Mouse (Mus musculus): ENCODE results near the gene Tcf15. TPM values are rescaled to one million over a fixed set of nuclear protein-coding genes. Genes with fewer than 3 reads are reported as not detected.

Gene Tcf15
- polyA plus RNA-seq, 1 experiment from 2014 or later = 11.9 TPM

GRCm38 (mm10) chr2:152128597-152128996 lies 14.8 kb upstream of the Tcf15 start:
- H3K4me1 ChIP-seq (replicated peaks) = peaks cover 19% of the 10 kb centered on the region
- ATAC-seq (ENCODE audit: insufficient number of reproducible peaks, insufficient read depth, low FRiP score, low TSS enrichment, low read depth) = no peak
- whole genome bisulfite sequencing = 73% methylated on average over 2 of the region's 2 CpGs
- H3K9ac ChIP-seq (replicated peaks) = no peak overlapping the region
- no peaks in the 10 kb centered on the region for H3K27me3 ChIP-seq
- no peak overlapping the region for H3K27ac ChIP-seq
- no peak overlapping the region for H3K4me3 ChIP-seq (replicated peaks)
- no peak overlapping the region for H3K4me2 ChIP-seq
- 0 out of 2 replicates have a peak, but pooled peaks cover 3% of the 10 kb centered on the region for H3K9me3 ChIP-seq
- H3K36me3 ChIP-seq = no peaks in the 10 kb centered on the region

GRCm38 (mm10) chr2:152129778-152130177 lies 13.6 kb upstream of the Tcf15 start:
- no peak overlapping the region for H3K27ac ChIP-seq
- H3K9me3 ChIP-seq = 0 out of 2 replicates have a peak, but pooled peaks cover 3% of the 10 kb centered on the region
- ATAC-seq (ENCODE audit: insufficient number of reproducible peaks, insufficient read depth, low FRiP score, low TSS enrichment, low read depth) = no peak
- no peak overlapping the region for H3K4me2 ChIP-seq
- WGBS = 69% methylated on average over 3 of the region's 3 CpGs
- no peaks in the 10 kb centered on the region for H3K27me3 ChIP-seq
- no peak overlapping the region for H3K9ac ChIP-seq (replicated peaks)
- H3K4me3 ChIP-seq (replicated peaks) = no peak overlapping the region
- H3K36me3 ChIP-seq = no peaks in the 10 kb centered on the region
- peaks cover 19% of the 10 kb centered on the region for H3K4me1 ChIP-seq (replicated peaks)

GRCm38 (mm10) chr2:152132016-152132415 lies 11.3 kb upstream of the Tcf15 start:
- 18% methylated on average over 9 of the region's 9 CpGs for WGBS
- Histone ChIP-seq H3K27ac (0 out of 2 replicates have a peak overlapping the region, but pooled peaks have one; percentile 7), H3K4me1 (replicated peaks) (peaks cover 19% of the 10 kb centered on the region), H3K9ac (replicated peaks) (no peak overlapping the region), H3K4me2 (peak overlapping the region; percentile 7; the same call in 1 of the 2 replicates), H3K9me3 (0 out of 2 replicates have a peak, but pooled peaks cover 3% of the 10 kb centered on the region), H3K27me3 (no peaks in the 10 kb centered on the region), H3K36me3 (no peaks in the 10 kb centered on the region), H3K4me3 (replicated peaks) (no peak overlapping the region)
- ATAC-seq (ENCODE audit: insufficient number of reproducible peaks, insufficient read depth, low FRiP score, low TSS enrichment, low read depth) = no peak

GRCm38 (mm10) chr2:152132691-152133090 lies 10.7 kb upstream of the Tcf15 start:
- no peak for ATAC-seq (ENCODE audit: insufficient number of reproducible peaks, insufficient read depth, low FRiP score, low TSS enrichment, low read depth)
- H3K9me3 ChIP-seq = 0 out of 2 replicates have a peak, but pooled peaks cover 3% of the 10 kb centered on the region
- no peak overlapping the region for H3K9ac ChIP-seq (replicated peaks)
- WGBS = 67% methylated on average over 8 of the region's 8 CpGs
- 0 out of 2 replicates have a peak overlapping the region, but pooled peaks have one; percentile 7 for H3K27ac ChIP-seq
- no peak overlapping the region for H3K4me2 ChIP-seq
- no peaks in the 10 kb centered on the region; the same call in 1 of the 2 replicates for H3K27me3 ChIP-seq
- H3K4me1 ChIP-seq (replicated peaks) = peaks cover 19% of the 10 kb centered on the region
- no peaks in the 10 kb centered on the region for H3K36me3 ChIP-seq
- H3K4me3 ChIP-seq (replicated peaks) = no peak overlapping the region

- H3K27me3 ChIP-seq = peaks cover 39% of the 10 kb centered on the region
- peaks cover 36% of the 10 kb centered on the region for H3K4me1 ChIP-seq (replicated peaks)
- WGBS = 72% methylated on average over 10 of the region's 10 CpGs
- H3K27ac ChIP-seq = no peak overlapping the region
- H3K36me3 ChIP-seq = no peaks in the 10 kb centered on the region
- no peak overlapping the region for H3K9ac ChIP-seq (replicated peaks)
- no peaks in the 10 kb centered on the region for H3K9me3 ChIP-seq
- ATAC-seq (ENCODE audit: insufficient number of reproducible peaks, insufficient read depth, low FRiP score, low TSS enrichment, low read depth) = no peak
- no peak overlapping the region for H3K4me3 ChIP-seq (replicated peaks)
- no peak overlapping the region for H3K4me2 ChIP-seq
These were observed 4.0 kb upstream of the Tcf15 start for GRCm38 (mm10) chr2:152139191-152139987.

GRCm38 (mm10) chr2:152140941-152141340 lies 2.4 kb upstream of the Tcf15 start:
- 44% methylated on average over 11 of the region's 11 CpGs for WGBS
- Histone ChIP-seq H3K4me3 (replicated peaks) (no peak overlapping the region), H3K4me1 (replicated peaks) (peaks cover 39% of the 10 kb centered on the region), H3K36me3 (no peaks in the 10 kb centered on the region), H3K27me3 (peaks cover 55% of the 10 kb centered on the region), H3K27ac (no peak overlapping the region), H3K9ac (replicated peaks) (no peak overlapping the region), H3K9me3 (no peaks in the 10 kb centered on the region), H3K4me2 (peak overlapping the region; percentile 91; the same call in 1 of the 2 replicates)
- no peak for ATAC-seq (ENCODE audit: insufficient number of reproducible peaks, insufficient read depth, low FRiP score, low TSS enrichment, low read depth)

GRCm38 (mm10) chr2:152141491-152141890 lies 1.9 kb upstream of the Tcf15 start:
- peak overlapping the region; percentile 75 for H3K27ac ChIP-seq
- no peaks in the 10 kb centered on the region for H3K9me3 ChIP-seq
- peaks cover 60% of the 10 kb centered on the region for H3K27me3 ChIP-seq
- H3K4me1 ChIP-seq (replicated peaks) = peaks cover 39% of the 10 kb centered on the region
- ATAC-seq (ENCODE audit: insufficient number of reproducible peaks, insufficient read depth, low FRiP score, low TSS enrichment, low read depth) = no peak
- no peaks in the 10 kb centered on the region for H3K36me3 ChIP-seq
- H3K4me2 ChIP-seq = peak overlapping the region; percentile 91
- 0 out of 2 replicates have a peak overlapping the region, but pooled peaks have one; percentile 50 for H3K9ac ChIP-seq (replicated peaks)
- peak overlapping the region; percentile 54 for H3K4me3 ChIP-seq (replicated peaks)
- 57% methylated on average over 1 of the region's 1 CpGs for WGBS

GRCm38 (mm10) chr2:152142046-152142445 lies 1.3 kb upstream of the Tcf15 start:
- peaks cover 39% of the 10 kb centered on the region for H3K4me1 ChIP-seq (replicated peaks)
- no peaks in the 10 kb centered on the region for H3K36me3 ChIP-seq
- peak overlapping the region; percentile 75 for H3K27ac ChIP-seq
- H3K9ac ChIP-seq (replicated peaks) = peak overlapping the region; percentile 50; the same call in 1 of the 2 replicates
- peak; percentile 72 for ATAC-seq (ENCODE audit: insufficient number of reproducible peaks, insufficient read depth, low FRiP score, low TSS enrichment, low read depth)
- peak overlapping the region; percentile 54 for H3K4me3 ChIP-seq (replicated peaks)
- peak overlapping the region; percentile 91 for H3K4me2 ChIP-seq
- no peaks in the 10 kb centered on the region for H3K9me3 ChIP-seq
- H3K27me3 ChIP-seq = peaks cover 66% of the 10 kb centered on the region
- 0% methylated on average over 13 of the region's 13 CpGs for WGBS

GRCm38 (mm10) chr2:152142571-152142970 lies 790 bp upstream of the Tcf15 start:
- Histone ChIP-seq H3K27me3 (peaks cover 71% of the 10 kb centered on the region), H3K27ac (peak overlapping the region; percentile 75), H3K36me3 (no peaks in the 10 kb centered on the region), H3K9me3 (no peaks in the 10 kb centered on the region), H3K4me2 (peak overlapping the region; percentile 91), H3K4me3 (replicated peaks) (peak overlapping the region; percentile 54), H3K9ac (replicated peaks) (no peak overlapping the region), H3K4me1 (replicated peaks) (peaks cover 39% of the 10 kb centered on the region)
- WGBS = 4% methylated on average over 11 of the region's 11 CpGs
- no peak for ATAC-seq (ENCODE audit: insufficient number of reproducible peaks, insufficient read depth, low FRiP score, low TSS enrichment, low read depth)

GRCm38 (mm10) chr2:152144158-152144450 lies 743 bp downstream of the Tcf15 start:
- WGBS = 15% methylated on average over 9 of the region's 9 CpGs
- peaks cover 80% of the 10 kb centered on the region for H3K27me3 ChIP-seq
- no peak overlapping the region for H3K27ac ChIP-seq
- H3K9me3 ChIP-seq = no peaks in the 10 kb centered on the region
- peak overlapping the region; percentile 62 for H3K9ac ChIP-seq (replicated peaks)
- H3K4me2 ChIP-seq = peak overlapping the region; percentile 91
- H3K4me1 ChIP-seq (replicated peaks) = peaks cover 39% of the 10 kb centered on the region
- H3K4me3 ChIP-seq (replicated peaks) = peak overlapping the region; percentile 54
- no peaks in the 10 kb centered on the region for H3K36me3 ChIP-seq
- ATAC-seq (ENCODE audit: insufficient number of reproducible peaks, insufficient read depth, low FRiP score, low TSS enrichment, low read depth) = no peak

- H3K27me3 ChIP-seq = peaks cover 80% of the 10 kb centered on the region
- no peaks in the 10 kb centered on the region for H3K9me3 ChIP-seq
- WGBS = 62% methylated on average over 5 of the region's 5 CpGs
- peaks cover 39% of the 10 kb centered on the region for H3K4me1 ChIP-seq (replicated peaks)
- no peaks in the 10 kb centered on the region for H3K36me3 ChIP-seq
- H3K4me2 ChIP-seq = peak overlapping the region; percentile 91
- no peak for ATAC-seq (ENCODE audit: insufficient number of reproducible peaks, insufficient read depth, low FRiP score, low TSS enrichment, low read depth)
- H3K9ac ChIP-seq (replicated peaks) = no peak overlapping the region
- H3K27ac ChIP-seq = no peak overlapping the region
- H3K4me3 ChIP-seq (replicated peaks) = peak overlapping the region; percentile 54
These were observed 1.1 kb downstream of the Tcf15 start for GRCm38 (mm10) chr2:152144501-152144900.

Data from limb, embryonic 12.5 days (tissue).